Mouse (Mus musculus): ENCODE measurements at regions not wholly inside any gene's neighbourhood (a gene's known extent, or its start where the extent isn't known, plus 50 kb on each side); places are given as distances from the start of the nearest gene placed in this dataset.

DNA sequence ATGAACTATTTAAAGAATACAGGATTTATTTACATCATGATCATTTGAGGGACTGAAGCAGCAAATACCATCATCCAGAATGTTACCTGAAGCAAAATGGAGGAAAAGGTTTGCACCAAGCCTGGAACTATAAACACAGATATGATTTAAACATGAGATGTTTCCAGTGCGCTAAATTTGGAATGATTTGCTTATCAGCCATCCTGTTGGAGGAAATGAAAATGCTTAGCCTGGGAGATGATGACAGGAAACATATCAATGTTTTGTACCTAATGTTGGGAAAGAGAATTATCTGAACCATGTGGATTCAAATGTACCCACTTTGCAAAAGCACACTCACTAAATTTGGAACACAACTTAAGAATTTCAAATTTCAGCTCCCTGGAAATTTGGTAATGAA, 149.3 kb downstream of the Adgra3 start:
- no peak for ATAC-seq (ENCODE audit: insufficient number of reproducible peaks, insufficient read depth, low FRiP score, low read depth)
- WGBS: 80% methylated on average over 1 of the region's 1 CpGs
- H3K4me1 ChIP-seq (ENCODE audit: control insufficient read depth, insufficient read depth, low read length): no peaks in the 10 kb centered on the region

DNA sequence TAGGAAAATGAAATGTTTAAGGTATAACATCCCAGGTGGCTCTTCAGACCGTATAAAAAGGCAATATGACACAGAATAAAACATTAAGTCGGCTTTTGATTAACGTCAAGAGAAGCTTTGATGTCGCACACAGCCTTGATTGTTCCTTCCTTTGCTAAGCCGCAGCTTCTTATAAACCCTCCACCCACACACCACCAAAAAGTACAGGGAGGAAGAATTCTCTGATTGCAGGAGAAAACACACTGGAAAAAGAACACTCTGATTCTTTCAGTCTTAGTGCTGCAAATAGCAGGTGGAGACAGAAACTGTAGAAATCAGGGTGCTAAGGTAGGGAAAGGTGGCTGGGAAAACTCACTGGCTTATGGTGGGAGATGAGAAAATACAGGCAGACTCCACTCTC, 162.7 kb downstream of the Adgra3 start:
- no peaks in the 10 kb centered on the region for H3K36me3 ChIP-seq (ENCODE audit: control insufficient read depth, insufficient read depth, low read length)
- no peak overlapping the region for H3K9ac ChIP-seq (replicated peaks; ENCODE audit: low read depth, low read length)
- 67% methylated on average over 5 of the region's 5 CpGs for WGBS
- no peak for ATAC-seq (ENCODE audit: insufficient number of reproducible peaks, insufficient read depth, low FRiP score, low read depth)
- H3K9me3 ChIP-seq (ENCODE audit: control insufficient read depth, low read depth, low read length): no peaks in the 10 kb centered on the region
- H3K27me3 ChIP-seq (ENCODE audit: control insufficient read depth, insufficient read depth, low read length): no peaks in the 10 kb centered on the region
- no peak overlapping the region for H3K4me3 ChIP-seq (ENCODE audit: low read depth, low read length)
- no peaks in the 10 kb centered on the region for H3K4me1 ChIP-seq (ENCODE audit: control insufficient read depth, insufficient read depth, low read length)
- H3K27ac ChIP-seq (ENCODE audit: low read length): no peak overlapping the region
- H3K4me2 ChIP-seq (replicated peaks; ENCODE audit: low read depth, low read length): no peak overlapping the region

More for the DNA sequence above, 149.3 kb downstream of the Adgra3 start:
- Histone ChIP-seq H3K27ac (ENCODE audit: low read length) (no peak overlapping the region), H3K27me3 (ENCODE audit: control insufficient read depth, insufficient read depth, low read length) (no peaks in the 10 kb centered on the region), H3K9ac (replicated peaks; ENCODE audit: low read depth, low read length) (no peak overlapping the region), H3K36me3 (ENCODE audit: control insufficient read depth, insufficient read depth, low read length) (no peaks in the 10 kb centered on the region), H3K9me3 (ENCODE audit: control insufficient read depth, low read depth, low read length) (no peaks in the 10 kb centered on the region), H3K4me3 (ENCODE audit: low read depth, low read length) (no peak overlapping the region), H3K4me2 (replicated peaks; ENCODE audit: low read depth, low read length) (no peak overlapping the region)

DNA sequence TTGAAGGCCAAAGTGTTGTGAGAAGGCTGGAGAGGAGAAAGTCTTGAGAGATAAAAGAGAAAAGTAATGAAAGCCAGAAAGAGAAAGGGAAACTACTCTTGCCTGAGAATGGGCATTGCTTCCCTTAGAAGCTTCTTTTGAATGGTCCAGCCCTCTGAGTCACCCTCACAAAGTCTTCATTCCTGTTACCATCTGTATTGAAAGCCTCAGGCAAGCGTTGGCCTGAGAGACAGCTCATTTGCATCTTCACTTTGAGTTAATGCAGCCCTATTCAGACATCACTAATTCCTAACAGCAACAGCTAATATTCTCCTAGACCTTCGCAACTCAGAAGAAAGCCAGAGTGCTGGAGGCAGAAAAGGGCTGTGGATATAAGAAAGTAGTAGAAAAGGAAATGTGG, 178.4 kb downstream of the Adgra3 start:
- H3K36me3 ChIP-seq (ENCODE audit: control insufficient read depth, insufficient read depth, low read length): no peaks in the 10 kb centered on the region
- no peaks in the 10 kb centered on the region for H3K27me3 ChIP-seq (ENCODE audit: control insufficient read depth, insufficient read depth, low read length)
- no peaks in the 10 kb centered on the region for H3K9me3 ChIP-seq (ENCODE audit: control insufficient read depth, low read depth, low read length)
- no peak overlapping the region for H3K4me3 ChIP-seq (ENCODE audit: low read depth, low read length)
- no peak overlapping the region for H3K4me2 ChIP-seq (replicated peaks; ENCODE audit: low read depth, low read length)
- WGBS: 69% methylated on average over 2 of the region's 2 CpGs
- H3K27ac ChIP-seq (ENCODE audit: low read length): no peak overlapping the region
- no peaks in the 10 kb centered on the region for H3K4me1 ChIP-seq (ENCODE audit: control insufficient read depth, insufficient read depth, low read length)
- no peak overlapping the region for H3K9ac ChIP-seq (replicated peaks; ENCODE audit: low read depth, low read length)
- ATAC-seq (ENCODE audit: insufficient number of reproducible peaks, insufficient read depth, low FRiP score, low read depth): no peak

DNA sequence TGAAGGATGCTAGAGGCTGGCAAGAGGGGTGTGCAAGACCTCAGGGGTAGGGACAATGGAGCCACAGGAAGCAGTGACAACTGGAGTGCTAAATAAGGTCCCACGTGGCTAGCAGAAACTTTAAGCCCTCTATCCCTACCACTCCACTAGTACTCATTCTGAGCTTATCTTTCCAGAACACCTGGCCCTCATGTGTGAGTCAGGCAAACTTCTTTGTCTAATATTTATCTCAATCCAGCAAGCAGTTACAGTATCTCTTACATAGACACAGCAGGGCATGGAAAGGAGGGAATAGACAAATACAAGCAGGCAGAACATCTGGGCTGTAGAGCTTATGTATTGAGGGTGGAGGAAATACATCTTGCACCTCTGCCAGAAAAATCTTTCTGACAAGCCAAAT, 182.6 kb downstream of the Adgra3 start:
- ATAC-seq (ENCODE audit: insufficient number of reproducible peaks, insufficient read depth, low FRiP score, low read depth): 0 out of 2 replicates have a peak, but pooled peaks have one; percentile 37
- H3K36me3 ChIP-seq (ENCODE audit: control insufficient read depth, insufficient read depth, low read length): no peaks in the 10 kb centered on the region
- H3K4me3 ChIP-seq (ENCODE audit: low read depth, low read length): no peak overlapping the region
- no peak overlapping the region for H3K4me2 ChIP-seq (replicated peaks; ENCODE audit: low read depth, low read length)
- no peaks in the 10 kb centered on the region for H3K4me1 ChIP-seq (ENCODE audit: control insufficient read depth, insufficient read depth, low read length)
- WGBS: 50% methylated on average over 1 of the region's 1 CpGs
- H3K27me3 ChIP-seq (ENCODE audit: control insufficient read depth, insufficient read depth, low read length): no peaks in the 10 kb centered on the region
- H3K9ac ChIP-seq (replicated peaks; ENCODE audit: low read depth, low read length): no peak overlapping the region
- no peaks in the 10 kb centered on the region for H3K9me3 ChIP-seq (ENCODE audit: control insufficient read depth, low read depth, low read length)
- no peak overlapping the region for H3K27ac ChIP-seq (ENCODE audit: low read length)

DNA sequence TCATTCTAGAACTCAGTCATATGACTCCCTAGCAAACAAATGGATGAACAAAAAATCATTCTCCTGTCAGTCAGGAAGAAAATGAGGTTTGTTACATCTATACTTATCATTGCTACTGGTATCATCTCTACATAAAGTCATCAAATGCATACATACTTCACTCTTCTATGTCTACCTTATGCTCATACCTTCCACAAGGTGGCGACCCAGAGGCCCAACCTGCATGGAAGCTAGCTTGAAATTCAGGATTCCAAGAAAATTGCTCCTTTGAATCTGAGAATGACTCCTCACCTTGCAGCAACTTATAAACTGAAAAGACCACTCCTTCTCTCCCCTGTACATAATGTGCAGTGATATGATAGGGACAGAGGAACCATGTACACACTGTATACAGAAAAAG, 201.6 kb downstream of the Adgra3 start:
- no peak overlapping the region for H3K4me2 ChIP-seq (replicated peaks; ENCODE audit: low read depth, low read length)
- ATAC-seq (ENCODE audit: insufficient number of reproducible peaks, insufficient read depth, low FRiP score, low read depth): no peak
- H3K9me3 ChIP-seq (ENCODE audit: control insufficient read depth, low read depth, low read length): no peaks in the 10 kb centered on the region
- H3K27ac ChIP-seq (ENCODE audit: low read length): no peak overlapping the region
- WGBS: 27% methylated on average over 1 of the region's 1 CpGs
- no peaks in the 10 kb centered on the region for H3K4me1 ChIP-seq (ENCODE audit: control insufficient read depth, insufficient read depth, low read length)
- no peaks in the 10 kb centered on the region for H3K27me3 ChIP-seq (ENCODE audit: control insufficient read depth, insufficient read depth, low read length)
- no peak overlapping the region for H3K4me3 ChIP-seq (ENCODE audit: low read depth, low read length)
- no peaks in the 10 kb centered on the region for H3K36me3 ChIP-seq (ENCODE audit: control insufficient read depth, insufficient read depth, low read length)
- no peak overlapping the region for H3K9ac ChIP-seq (replicated peaks; ENCODE audit: low read depth, low read length)

DNA sequence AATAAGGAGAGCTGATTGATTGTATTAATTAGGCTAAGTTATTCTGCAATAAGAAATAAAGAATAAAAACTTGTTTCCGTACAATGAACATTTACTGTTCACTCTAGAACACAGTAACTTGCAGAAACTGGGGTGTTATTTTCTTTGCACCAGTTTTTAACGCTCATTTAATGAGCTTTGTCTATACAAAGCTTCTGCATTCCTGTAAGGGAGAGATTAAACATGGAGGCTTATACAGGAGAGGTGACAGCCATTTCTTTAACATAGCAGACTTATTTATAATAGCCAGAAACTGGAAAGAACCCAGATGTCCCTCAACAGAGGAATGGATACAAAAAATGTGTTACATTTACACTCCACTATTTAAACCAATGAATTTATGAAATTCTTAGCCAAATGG, 202.8 kb downstream of the Adgra3 start:
- no peaks in the 10 kb centered on the region for H3K36me3 ChIP-seq (ENCODE audit: control insufficient read depth, insufficient read depth, low read length)
- no peak overlapping the region for H3K4me2 ChIP-seq (replicated peaks; ENCODE audit: low read depth, low read length)
- no peaks in the 10 kb centered on the region for H3K9me3 ChIP-seq (ENCODE audit: control insufficient read depth, low read depth, low read length)
- H3K27ac ChIP-seq (ENCODE audit: low read length): no peak overlapping the region
- no peak overlapping the region for H3K4me3 ChIP-seq (ENCODE audit: low read depth, low read length)
- H3K4me1 ChIP-seq (ENCODE audit: control insufficient read depth, insufficient read depth, low read length): no peaks in the 10 kb centered on the region
- 69% methylated on average over 2 of the region's 2 CpGs for WGBS
- H3K27me3 ChIP-seq (ENCODE audit: control insufficient read depth, insufficient read depth, low read length): no peaks in the 10 kb centered on the region
- no peak for ATAC-seq (ENCODE audit: insufficient number of reproducible peaks, insufficient read depth, low FRiP score, low read depth)
- no peak overlapping the region for H3K9ac ChIP-seq (replicated peaks; ENCODE audit: low read depth, low read length)

DNA sequence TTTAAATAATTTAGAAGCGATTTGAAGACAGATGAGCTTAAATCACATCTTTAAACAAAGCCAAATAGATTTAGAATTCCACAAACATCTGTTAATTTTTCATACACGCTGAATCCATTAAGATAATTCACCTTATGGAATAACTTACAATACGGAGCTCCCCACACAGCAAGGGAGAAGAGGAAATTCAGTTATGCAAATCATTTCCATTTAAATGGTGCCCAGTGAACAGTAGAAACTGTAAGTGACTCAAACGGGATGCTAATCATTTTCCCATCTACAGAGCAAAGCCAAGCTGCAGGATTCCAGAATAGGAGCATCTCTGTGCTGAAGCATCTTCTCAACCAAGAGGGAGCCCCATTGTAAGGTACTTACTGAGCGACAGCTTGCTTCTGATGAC, 210.1 kb downstream of the Adgra3 start:
- no peak overlapping the region for H3K4me2 ChIP-seq (replicated peaks; ENCODE audit: low read depth, low read length)
- 56% methylated on average over 5 of the region's 5 CpGs for WGBS

DNA sequence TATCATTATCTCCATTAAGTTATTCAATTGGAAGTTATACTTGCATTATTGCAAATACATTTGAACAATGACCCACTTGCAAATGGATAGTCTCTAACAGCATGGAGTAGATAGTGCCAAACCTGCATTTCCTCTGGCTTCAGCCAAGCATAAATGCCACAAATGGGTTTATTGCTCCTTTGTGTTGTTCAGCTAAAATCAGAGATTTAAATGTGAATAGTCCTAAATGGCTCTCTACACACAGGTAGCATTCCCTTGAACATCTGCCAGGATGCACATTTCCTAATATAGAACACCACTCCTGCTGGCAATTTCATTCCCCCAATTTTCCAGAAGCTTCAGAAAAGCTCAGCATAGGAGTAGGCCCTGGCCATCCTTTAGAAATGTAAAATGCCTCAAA, 210.6 kb downstream of the Adgra3 start:
- H3K4me2 ChIP-seq (replicated peaks; ENCODE audit: low read depth, low read length): no peak overlapping the region
- no peaks in the 10 kb centered on the region for H3K4me1 ChIP-seq (ENCODE audit: control insufficient read depth, insufficient read depth, low read length)
- H3K27ac ChIP-seq (ENCODE audit: low read length): no peak overlapping the region
- no peak overlapping the region for H3K4me3 ChIP-seq (ENCODE audit: low read depth, low read length)
- H3K9ac ChIP-seq (replicated peaks; ENCODE audit: low read depth, low read length): no peak overlapping the region
- H3K9me3 ChIP-seq (ENCODE audit: control insufficient read depth, low read depth, low read length): no peaks in the 10 kb centered on the region
- no peaks in the 10 kb centered on the region for H3K27me3 ChIP-seq (ENCODE audit: control insufficient read depth, insufficient read depth, low read length)
- ATAC-seq (ENCODE audit: insufficient number of reproducible peaks, insufficient read depth, low FRiP score, low read depth): no peak
- H3K36me3 ChIP-seq (ENCODE audit: control insufficient read depth, insufficient read depth, low read length): no peaks in the 10 kb centered on the region

More for the DNA sequence above, 210.1 kb downstream of the Adgra3 start:
- no peak overlapping the region for H3K27ac ChIP-seq (ENCODE audit: low read length)
- no peak overlapping the region for H3K9ac ChIP-seq (replicated peaks; ENCODE audit: low read depth, low read length)
- no peaks in the 10 kb centered on the region for H3K36me3 ChIP-seq (ENCODE audit: control insufficient read depth, insufficient read depth, low read length)
- no peaks in the 10 kb centered on the region for H3K9me3 ChIP-seq (ENCODE audit: control insufficient read depth, low read depth, low read length)
- H3K27me3 ChIP-seq (ENCODE audit: control insufficient read depth, insufficient read depth, low read length): no peaks in the 10 kb centered on the region
- H3K4me3 ChIP-seq (ENCODE audit: low read depth, low read length): no peak overlapping the region
- ATAC-seq (ENCODE audit: insufficient number of reproducible peaks, insufficient read depth, low FRiP score, low read depth): no peak
- H3K4me1 ChIP-seq (ENCODE audit: control insufficient read depth, insufficient read depth, low read length): no peaks in the 10 kb centered on the region

DNA sequence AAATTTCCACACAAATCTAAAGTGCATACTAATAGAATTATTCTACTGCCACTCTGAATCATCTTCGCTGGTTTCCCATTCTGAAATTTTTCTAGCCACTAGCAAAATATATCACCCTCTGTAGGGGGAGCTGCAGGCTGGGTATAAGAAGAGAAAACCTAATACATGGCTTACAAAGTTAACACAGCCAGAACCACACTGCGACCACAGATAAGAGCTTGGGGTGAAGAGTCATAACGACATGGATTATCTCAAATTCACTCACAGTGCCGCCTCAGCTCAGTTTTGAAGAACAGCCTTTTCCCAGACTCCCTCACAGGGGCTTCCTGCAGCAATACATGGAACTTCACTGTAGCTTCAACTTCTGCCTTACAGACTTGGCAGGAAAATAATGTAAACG, 240.0 kb downstream of the Adgra3 start:
- whole genome bisulfite sequencing: 76% methylated on average over 5 of the region's 5 CpGs
- H3K4me3 ChIP-seq (ENCODE audit: low read depth, low read length): no peak overlapping the region
- H3K9ac ChIP-seq (replicated peaks; ENCODE audit: low read depth, low read length): no peak overlapping the region
- no peak overlapping the region for H3K4me2 ChIP-seq (replicated peaks; ENCODE audit: low read depth, low read length)
- no peaks in the 10 kb centered on the region for H3K27me3 ChIP-seq (ENCODE audit: control insufficient read depth, insufficient read depth, low read length)
- no peaks in the 10 kb centered on the region for H3K4me1 ChIP-seq (ENCODE audit: control insufficient read depth, insufficient read depth, low read length)
- no peaks in the 10 kb centered on the region for H3K9me3 ChIP-seq (ENCODE audit: control insufficient read depth, low read depth, low read length)
- ATAC-seq (ENCODE audit: insufficient number of reproducible peaks, insufficient read depth, low FRiP score, low read depth): no peak
- no peak overlapping the region for H3K27ac ChIP-seq (ENCODE audit: low read length)
- no peaks in the 10 kb centered on the region for H3K36me3 ChIP-seq (ENCODE audit: control insufficient read depth, insufficient read depth, low read length)
